Mouse (Mus musculus): ENCODE data around the gene Tac4.

The Tac4 gene

DNA sequence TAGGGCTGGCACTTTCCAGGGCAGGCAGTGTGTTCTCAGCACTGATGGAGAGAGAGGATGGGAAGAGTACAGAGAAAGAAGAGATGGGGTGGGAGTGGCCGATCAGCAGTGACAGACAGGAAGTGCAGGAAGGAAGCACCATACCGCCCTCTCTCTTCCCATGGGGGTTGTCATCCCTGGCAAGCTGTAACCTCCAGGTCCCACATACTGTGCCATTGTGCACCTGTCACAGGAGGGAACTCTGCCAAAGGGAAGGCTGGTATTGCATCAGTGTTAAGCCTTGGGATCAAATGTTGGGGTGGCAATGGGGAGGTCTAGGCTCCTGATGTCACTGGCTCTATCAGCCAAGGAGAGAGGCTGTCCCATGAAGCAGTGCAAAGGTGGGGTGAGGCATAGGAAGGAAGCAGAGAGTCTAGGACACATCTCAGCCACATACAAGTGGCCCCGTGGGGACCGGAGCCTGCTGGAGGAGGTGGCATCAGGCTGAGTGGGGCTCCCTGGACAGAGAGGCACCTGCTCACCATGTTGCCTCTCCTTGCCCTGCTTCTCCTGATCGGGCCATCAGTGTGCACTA lies at the start of gene Tac4:
Tac4 (plus strand) TSS at position 352 of the 574 bp plus-strand sequence.
- DNase-seq (ENCODE audit: low read depth, low spot score), result peak; percentile 41

DNA sequence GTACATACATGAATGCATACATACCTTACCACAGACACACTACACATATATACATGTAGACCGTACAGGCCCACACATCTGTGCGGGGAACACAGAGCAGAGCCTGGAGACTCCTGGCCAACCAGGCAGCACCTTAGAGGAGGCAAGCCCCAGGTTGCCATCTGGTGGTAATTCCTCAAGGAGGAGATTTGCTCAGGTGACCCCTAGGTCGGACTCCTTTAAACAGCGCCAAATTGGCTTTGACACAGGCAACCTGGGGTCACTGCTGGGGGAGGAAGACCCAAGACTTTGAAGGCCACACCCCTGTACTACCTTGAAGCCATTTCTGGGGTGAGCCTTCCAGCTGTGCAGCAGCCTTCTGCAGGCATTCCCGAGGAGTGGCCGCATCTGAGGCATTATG lies 47.7 kb upstream of the Tac4 start:
- DNase-seq (ENCODE audit: low read depth, low spot score), result no peak

DNA sequence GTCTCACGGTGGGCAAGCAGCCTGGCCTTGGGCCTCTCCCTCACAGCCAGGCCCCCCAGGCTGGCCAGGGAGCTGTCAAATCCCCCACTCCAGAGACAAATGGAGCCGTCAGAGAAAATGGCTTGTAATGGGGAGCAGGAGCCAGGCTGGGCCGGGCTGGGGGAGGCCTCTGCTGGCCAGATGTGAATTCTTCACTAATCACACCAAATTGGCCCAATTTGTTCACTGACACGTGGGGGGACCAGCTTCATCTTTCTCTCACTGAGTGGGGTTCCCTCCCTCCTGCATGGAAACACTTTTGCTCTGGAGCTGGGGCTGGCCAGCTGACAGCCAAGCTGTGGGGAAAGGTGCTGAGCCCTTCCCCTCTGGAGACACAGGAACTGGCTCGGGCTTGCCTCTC lies 47.0 kb upstream of the Tac4 start:
- no peak for DNase-seq (ENCODE audit: low read depth, low spot score)

DNA sequence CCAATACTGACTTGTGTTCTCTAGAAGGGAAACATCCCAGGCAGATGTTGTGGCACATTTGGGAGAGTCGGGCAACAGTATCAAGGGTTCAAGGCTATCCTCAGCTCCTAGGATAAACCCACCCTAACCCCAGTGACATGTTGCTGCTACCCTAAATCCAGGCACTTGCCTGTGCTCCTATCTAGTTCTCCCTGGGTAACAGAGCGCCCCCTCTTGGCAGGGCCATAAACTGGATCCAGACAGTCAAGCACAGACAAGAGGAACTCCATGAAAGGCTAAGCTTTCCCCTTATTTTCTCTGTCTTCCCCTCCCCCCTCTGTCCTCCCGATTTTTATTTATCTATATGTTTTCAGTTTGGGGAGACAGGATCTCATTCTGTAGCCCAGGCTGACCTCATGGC lies 45.1 kb upstream of the Tac4 start:
- DNase-seq (ENCODE audit: low read depth, low spot score), result peak; percentile 18

DNA sequence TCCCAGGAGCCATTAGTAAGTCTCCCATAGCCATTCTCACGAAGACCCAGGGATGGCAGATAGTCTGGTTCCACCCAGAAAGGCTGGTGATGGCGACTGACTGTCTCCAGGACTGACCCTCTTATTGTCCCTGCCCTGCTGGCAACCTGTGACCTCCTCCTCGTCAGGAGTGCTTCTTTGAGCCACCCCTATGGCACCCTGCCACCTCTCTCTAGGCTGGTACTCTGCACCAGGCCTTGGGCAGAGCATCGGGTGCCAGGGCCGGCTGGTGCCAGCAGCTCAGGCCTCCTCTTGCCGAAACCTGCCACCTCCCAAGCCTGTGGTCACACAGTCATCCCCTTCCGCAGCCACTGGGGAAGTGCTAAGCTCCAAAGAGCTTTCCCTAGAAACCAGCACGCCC lies 42.2 kb upstream of the Tac4 start:
- DNase-seq (ENCODE audit: low read depth, low spot score), result no peak

DNA sequence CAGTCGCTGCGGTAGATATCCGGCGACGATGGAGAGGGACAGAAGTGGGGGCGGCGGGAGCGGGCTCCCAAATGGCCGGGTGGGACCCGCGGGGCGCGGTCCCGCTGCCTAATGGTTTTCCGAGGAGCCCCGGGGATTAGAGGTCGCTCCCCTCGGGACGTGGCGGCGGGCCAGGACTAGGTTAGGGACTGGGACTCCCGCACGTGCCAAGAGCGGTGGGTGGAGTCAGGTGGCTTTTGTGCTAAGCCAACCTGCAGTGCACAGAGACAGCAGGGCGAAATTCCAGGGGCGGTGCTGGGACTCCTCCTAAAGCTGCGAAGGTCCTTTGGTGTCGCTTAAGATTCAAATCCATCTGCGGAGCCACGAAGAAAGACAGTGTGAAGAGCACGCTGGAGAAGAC lies 37.9 kb upstream of the Tac4 start:
- DNase-seq (ENCODE audit: low read depth, low spot score), result no peak

DNA sequence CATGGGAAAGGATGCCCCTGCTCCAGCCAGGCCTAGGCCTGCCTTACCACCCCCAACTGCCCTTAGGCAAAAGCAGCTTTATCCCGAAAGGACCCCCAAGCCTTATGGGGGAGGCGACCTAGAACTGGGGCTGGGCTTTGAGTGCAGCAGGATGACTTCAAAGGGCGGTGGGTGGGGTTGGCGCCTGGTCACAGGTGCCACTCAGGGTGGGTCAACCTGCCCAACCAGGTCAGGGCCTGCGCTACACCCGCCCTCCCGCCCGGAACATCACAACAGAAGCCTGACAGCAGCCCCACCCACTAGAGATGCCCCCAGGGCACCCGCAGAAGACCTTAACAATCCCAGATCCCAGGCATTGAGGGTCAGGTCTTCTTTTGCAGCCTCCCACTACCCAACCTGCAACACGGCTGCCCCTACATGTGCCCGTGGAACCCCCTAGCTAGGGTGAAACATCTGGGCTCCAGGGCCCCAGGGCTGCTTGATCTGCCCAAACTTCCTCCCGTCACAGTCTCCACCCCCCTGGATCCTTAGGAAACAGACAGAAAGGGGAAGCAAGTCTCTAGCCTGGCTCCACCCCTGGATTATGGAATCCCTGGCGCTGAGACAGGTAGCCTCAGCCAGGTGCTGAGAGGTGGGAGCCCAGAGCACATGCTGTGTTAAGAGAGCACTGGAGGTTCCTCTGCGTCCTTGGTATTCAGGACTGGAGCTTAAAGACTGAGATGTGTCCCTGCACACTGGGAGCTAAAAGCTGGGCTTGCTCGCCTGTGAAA lies 37.0 kb upstream of the Tac4 start:
- no peak for DNase-seq (ENCODE audit: low read depth, low spot score)

DNA sequence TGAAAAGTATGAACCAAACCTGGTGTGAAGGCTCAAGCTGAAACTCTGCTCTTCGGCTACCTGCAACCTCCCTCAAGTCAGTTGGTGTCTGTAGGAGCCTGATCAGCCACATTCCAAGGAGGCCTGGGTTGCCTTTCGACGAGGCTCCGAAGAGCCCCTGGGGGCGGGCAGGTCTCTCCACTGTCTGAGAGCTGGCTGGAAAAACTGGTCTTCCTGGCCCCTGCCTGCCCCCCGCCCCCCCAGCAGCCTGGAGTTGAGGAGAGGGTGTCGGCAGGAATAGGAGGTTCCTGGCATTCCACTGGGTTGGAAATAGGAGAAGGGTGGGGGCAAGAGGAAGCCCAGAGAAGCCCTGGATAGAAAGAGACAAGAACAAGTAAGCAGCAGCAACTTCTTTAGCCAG lies 35.9 kb upstream of the Tac4 start:
- DNase-seq (ENCODE audit: low read depth, low spot score), result no peak

DNA sequence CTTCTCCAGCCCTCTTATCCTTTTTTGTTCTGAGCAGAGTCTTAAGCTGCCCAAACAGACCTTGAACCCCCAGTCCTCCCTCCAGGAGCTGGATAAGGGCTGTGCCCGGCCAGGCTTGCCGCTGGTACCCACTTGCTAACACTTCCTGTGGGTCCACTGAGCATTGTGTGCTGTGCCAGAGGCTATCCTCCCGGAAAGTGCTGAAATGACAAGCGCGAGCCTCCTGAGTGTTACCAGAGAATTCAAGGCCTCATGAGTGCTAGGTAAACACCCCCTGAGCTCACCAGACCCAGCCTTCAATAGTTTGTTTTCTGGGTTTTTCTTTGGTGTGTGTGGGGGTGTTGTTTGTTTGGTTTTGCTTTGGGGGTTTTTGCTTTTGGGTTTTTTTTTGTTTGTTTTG lies 33.9 kb upstream of the Tac4 start:
- no peak for DNase-seq (ENCODE audit: low read depth, low spot score)

DNA sequence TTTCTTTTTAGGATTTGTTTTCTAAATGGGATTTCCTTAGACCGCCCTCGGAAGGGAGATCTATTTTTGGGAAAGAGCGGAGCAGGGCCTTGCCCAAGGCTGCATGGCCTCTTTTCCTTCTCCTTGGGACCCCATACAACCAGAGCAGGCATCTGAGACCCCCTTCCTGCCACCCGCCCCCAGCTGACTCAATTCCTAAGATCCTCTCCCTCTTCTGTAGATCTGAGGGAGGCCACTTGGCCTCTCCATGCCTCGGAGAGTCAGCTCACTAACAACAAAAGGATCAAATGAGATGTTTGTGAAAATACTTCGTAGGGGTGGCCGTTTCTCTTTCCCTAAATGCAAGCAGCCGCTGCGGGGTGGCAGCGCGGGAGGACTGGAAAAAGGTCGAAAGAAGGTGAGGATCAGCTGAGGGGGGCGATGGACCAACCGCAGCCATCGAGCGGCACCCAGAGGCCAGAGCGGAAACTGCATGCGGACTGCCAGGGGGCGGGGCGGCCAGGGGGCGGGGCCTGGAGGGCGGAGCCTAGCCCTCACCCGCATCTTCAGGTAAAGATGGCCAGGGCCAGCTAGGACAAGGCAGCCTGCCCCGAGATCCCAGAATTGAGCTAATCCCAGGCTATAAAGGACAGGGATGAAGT lies 29.5 kb upstream of the Tac4 start:
- peak; percentile 77 for DNase-seq (ENCODE audit: low read depth, low spot score)

DNA sequence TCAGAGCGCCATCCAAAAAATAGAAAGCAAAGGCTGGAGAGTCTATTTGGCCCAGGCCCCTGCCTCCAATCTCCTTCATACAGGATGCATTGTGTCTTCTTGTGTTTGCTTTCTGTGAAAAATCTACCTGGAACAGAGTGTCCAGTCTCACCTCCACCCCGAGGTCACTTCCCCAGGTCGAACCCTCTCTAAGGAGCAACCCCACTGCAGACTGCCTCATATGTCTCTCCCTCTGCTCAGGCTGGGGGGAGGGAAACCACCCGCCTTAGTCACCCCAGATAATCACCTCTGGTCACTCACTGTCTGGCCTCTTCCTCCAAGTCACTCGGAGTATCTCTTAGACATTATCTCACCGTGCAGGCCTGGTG lies 29.0 kb upstream of the Tac4 start:
- DNase-seq (ENCODE audit: low read depth, low spot score), result no peak

DNA sequence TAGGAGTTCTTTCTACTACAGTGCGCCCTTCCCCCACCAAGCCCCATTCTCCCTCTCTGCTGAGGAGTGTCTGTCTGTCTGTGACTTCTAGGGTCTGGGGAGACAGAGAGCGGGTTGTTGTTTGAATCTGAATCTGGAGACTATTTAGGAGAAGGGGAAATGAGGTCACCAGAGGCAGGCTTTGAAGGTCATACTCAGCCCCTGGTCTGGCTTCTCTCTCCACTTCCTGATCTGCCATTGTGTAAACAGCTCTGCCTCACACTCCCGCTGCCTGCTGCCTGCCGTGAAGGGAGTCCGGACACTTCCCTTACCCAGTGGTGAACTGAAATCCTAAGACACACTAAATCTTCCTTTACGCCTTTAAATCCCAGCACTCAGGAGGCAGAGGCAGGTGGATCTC lies 22.9 kb upstream of the Tac4 start:
- DNase-seq (ENCODE audit: low read depth, low spot score), result no peak

DNA sequence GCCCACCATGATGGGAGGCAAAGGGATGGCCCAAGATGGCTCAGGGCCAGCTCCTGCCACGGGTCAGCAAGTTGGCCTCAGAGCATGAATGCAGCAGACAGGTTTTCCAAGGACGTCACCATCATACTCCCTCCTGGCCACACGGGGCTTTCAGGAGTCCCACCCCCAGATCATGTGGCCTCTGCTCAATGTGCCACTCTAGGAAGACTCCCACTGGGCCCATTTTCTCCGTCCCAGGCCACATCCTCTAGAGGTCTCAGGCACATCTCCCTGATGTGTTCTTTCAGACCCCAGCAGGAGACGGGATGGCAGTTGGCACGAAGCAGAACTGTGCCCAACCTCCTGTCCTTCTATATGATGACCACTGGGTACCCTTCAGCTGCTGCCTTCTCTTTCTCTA lies 18.7 kb upstream of the Tac4 start:
- no peak for DNase-seq (ENCODE audit: low read depth, low spot score)

DNA sequence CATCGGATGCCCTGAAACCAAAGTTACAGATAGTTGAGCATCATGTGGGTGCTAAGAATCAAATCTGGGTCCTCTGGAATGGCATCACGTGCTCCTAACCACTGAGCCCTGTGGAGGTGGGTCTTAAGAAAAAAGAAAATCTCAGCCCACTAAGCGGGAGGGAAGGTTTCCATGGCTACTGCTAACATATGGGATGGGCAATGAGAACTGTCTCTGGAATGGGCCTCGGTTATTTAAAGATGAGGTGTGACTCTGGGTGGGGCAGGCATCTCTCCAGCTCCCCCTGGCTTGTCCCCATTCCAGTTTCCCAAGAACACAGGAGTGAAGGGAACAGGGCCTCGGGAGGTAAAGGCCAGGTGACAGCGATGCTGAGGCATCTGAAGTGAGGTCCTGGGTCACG lies 15.9 kb upstream of the Tac4 start:
- DNase-seq (ENCODE audit: low read depth, low spot score), result no peak

DNA sequence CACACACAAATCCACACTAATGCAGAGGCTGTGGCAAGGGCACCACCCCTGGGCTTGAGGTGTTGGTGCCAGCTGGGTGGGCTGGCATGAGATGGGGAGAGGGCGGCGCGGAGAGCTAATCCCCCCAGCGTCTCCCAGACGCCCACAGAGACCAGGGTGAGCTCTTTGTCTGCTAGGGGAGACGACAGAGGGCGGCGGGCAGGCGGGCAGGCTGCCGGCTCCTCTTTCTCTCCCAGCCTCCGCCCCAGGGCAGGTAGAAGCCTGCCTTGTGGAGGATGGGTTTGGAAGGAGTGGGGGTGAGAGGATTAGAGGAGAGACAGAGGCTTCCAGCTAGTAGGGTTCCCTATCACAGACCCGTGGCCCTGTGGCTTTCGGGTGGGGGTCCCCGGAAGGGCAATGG lies 14.3 kb upstream of the Tac4 start:
- DNase-seq (ENCODE audit: low read depth, low spot score), result no peak

DNA sequence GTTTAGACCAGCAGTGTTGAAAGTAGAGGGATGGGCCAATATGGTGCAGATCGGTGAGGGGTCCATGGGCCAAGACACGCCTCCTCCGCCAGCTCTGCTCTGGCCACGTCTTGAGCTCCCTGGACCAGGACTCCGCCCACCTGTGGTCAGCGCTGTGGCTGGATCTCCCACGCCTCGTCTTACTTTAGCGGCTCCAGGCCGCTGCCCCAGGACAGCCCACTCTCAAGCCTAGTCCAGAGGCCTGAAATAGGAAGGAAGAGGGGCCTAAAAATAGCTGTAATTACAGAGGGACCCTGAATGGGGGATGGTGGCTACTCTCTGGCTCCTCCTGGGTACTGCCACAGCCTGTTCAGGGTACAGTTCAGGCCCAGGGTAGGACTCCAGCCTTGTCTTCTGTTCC lies 11.2 kb upstream of the Tac4 start:
- no peak for DNase-seq (ENCODE audit: low read depth, low spot score)

DNA sequence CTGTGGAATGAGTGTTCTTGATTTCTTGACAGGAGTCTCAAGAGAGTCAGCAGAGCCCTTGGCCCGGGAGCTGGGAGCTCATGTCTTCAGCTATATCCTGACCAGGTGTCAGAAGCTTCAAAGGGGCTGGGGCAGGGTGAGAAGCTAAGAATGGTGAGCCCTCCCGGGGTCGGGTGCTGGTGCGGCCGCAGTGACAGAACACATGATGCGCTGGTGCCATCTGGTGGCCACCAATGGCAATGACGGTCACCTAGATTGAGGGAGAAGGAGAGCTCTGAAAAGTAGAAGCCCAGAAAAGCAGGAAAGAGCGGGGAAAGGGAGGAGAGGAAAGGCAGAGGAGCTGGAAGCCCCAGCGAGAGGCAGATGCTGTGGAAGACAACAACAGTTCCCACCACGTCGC lies 10.0 kb upstream of the Tac4 start:
- peak; percentile 82 for DNase-seq (ENCODE audit: low read depth, low spot score)

DNA sequence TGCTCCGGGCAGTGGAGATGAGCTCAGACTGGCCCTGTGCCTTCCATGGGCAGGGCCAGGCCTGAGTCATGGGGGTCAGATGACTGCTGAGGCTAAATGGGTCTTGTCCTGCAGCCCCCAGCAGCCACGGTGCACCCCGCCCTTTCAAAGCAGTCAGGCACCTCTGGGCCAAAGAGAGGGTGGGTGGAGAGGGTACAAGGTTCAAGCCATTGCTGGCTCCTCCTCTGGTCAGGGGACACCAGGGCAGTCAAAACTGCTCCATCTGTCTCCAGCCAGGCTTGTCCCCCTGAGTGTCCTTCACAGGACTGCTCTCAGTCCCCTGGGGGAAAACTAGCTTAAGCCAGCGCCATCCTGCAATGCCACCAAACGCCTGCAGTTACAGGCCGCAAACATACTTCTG lies 9.2 kb upstream of the Tac4 start:
- no peak for DNase-seq (ENCODE audit: low read depth, low spot score)

DNA sequence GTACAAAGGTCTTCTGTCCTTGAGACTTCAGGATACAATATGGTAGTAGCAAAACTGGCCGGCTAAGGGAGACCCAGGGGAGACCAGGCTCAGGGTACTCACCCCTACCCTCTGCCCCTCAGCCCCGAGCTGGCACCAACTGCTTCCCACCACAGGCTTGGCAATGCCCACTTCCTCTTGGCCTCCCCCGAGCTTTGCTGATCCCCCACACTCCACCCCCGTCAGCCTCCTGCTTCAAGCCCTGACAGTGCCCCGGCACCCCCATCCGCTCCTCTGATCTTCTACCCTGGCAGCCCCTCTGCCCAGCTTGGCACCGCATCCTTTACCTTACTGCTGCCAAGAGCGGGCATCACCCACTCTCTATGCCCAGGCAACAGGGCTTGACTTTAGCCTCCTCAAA lies 7.2 kb upstream of the Tac4 start:
- no peak for DNase-seq (ENCODE audit: low read depth, low spot score)

DNA sequence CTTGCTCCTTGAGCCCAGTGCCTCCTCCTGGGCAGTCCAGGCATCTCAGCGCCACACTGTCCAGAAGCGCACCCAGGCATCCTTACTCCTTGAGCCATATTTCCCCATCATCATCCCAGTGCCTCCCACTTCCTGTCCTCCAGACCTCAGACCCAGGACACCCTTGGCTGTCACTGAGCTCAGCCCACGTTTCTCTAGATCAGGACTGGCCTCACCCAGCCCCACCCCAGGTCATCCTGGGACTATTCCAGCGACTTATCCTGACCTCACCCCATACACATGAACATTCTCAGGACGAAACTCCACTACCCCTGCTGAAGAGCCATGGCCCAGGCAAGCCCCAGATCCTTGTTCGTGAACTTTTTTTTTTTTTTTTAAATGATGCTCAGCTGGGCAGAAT lies 5.6 kb upstream of the Tac4 start:
- no peak for DNase-seq (ENCODE audit: low read depth, low spot score)

DNA sequence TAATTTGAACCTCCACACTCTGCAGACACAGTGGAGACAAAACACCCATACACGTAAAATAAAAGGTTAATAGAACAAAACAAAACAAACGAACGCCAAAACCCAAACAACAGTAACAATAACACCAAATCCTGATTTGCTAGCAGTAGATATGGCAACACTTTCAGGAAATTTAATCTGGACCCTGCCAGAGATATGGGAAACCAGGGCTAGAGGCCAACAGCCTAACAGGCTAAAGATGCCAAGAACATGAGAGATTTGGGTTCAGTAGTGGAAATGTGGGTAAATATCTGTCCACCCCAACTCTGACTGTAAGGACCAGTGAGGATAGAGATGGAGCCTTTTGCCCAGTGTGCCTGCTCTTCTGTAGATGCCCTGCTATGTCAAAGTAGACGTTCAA lies 3.4 kb upstream of the Tac4 start:
- DNase-seq (ENCODE audit: low read depth, low spot score), result peak; percentile 11

DNA sequence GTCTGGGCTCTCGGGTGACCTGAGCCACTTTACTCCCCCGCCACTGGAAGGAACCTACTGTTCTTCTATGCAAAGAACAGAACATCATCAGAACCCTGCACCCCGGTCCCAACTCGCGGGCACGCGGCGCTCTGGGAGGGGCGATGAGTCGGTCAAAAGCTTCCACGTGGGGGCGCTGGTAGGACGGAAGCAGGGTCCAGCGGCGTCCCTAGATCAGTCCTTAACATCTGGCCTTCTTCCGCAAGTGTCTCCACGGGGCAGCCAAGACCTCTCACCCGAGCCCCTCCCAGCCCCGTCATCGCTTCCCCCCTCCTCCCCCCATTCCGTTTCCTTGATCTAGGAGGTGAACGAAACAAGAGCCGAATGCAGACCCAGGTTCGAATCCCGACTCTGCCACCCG lies 2.8 kb upstream of the Tac4 start:
- peak; percentile 83 for DNase-seq (ENCODE audit: low read depth, low spot score)

DNA sequence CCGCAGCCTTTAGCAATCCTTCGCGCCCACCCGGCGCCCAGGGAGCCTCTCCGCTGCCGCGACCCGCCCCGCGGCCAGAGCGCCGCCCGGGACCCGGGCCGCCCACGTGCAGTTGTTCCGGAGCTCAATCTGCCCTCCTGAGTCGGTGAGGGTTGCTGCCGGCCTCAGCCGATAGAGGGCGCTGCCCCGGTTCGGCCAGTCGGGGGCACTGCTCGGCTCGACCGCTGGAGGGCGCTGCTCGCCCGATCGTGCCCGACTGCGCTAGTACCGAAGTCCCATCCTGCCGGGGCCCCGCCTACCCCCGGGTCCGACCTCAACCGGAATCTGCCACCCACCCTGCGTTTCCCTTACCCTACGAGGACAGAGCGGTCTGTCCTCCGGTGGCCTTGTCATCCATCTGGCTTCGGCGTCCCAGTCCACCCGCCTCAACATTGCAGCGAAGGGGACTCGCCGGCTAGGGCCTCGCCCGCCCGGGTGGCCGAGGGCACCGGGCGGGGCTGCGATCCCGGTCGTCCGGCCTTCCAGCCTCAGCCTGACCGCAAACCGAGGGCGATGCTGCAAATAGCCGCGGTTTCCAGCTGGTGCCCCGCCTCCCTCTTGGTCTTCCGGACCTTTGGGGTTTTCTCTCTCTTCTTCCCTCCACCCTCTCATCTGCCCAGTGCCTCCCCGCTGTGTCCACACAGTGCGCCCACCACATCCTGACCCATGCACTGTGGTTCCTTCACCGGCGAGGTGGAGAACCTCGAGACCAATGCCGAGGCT lies 2.1 kb upstream of the Tac4 start:
- peak; percentile 95 for DNase-seq (ENCODE audit: low read depth, low spot score)
